In genomic region chr11:103956866-103957265, GRCm38 (mm10) we compare ENCODE assay signal across 22 mouse cellular contexts. TPM values are rescaled to one million over a fixed set of nuclear protein-coding genes. Genes with fewer than 3 reads are reported as not detected.
DNase-seq lines count a peak whose midpoint lies in the region; ATAC-seq lines count a peak whose summit lies in the region.
"Had no signal": no experiment of that assay in that cellular context is flagged by ENCODE, and none has a peak within 500 bp of the region (broad histone marks: within the 10 kb centered on the region; RNA-seq: fewer than 3 reads in every experiment).

No protein-coding gene starts in this region.

- 92% methylated on average over 4 of the region's 4 CpGs for WGBS in forebrain, embryonic 11.5 days
- WGBS in forebrain, embryonic 15.5 days = 88% methylated on average over 4 of the region's 4 CpGs

- no peaks in the 10 kb centered on the region for H3K27me3 ChIP-seq in forebrain, embryonic 11.5 days (ENCODE audit: control insufficient read depth, insufficient read depth, low read length)
- H3K27me3 ChIP-seq in forebrain, embryonic 15.5 days = no peaks in the 10 kb centered on the region
- H3K27me3 ChIP-seq: embryonic facial prominence, embryonic 13.5 days; embryonic facial prominence, embryonic 15.5 days; forebrain, embryonic 13.5 days; Patski had no signal

- H3K27ac ChIP-seq in forebrain, embryonic 11.5 days (ENCODE audit: low read depth, low read length) = no peak overlapping the region
- H3K27ac ChIP-seq in forebrain, embryonic 15.5 days (replicated peaks) = no peak overlapping the region
- H3K27ac ChIP-seq: embryonic facial prominence, embryonic 13.5 days; embryonic facial prominence, embryonic 15.5 days; forebrain, embryonic 10.5 days; forebrain, embryonic 13.5 days had no signal

- no peak overlapping the region for H3K9ac ChIP-seq in forebrain, embryonic 11.5 days (ENCODE audit: low read length)
- H3K9ac ChIP-seq in forebrain, embryonic 15.5 days (replicated peaks) = no peak overlapping the region
- H3K9ac ChIP-seq: embryonic facial prominence, embryonic 13.5 days; embryonic facial prominence, embryonic 15.5 days; forebrain, embryonic 13.5 days had no signal

- no peaks in the 10 kb centered on the region for H3K36me3 ChIP-seq in forebrain, embryonic 11.5 days (ENCODE audit: control insufficient read depth, insufficient read depth, low read length)
- no peaks in the 10 kb centered on the region for H3K36me3 ChIP-seq in forebrain, embryonic 15.5 days
- H3K36me3 ChIP-seq: embryonic facial prominence, embryonic 13.5 days; embryonic facial prominence, embryonic 15.5 days; forebrain, embryonic 10.5 days had no signal

- no peak for ATAC-seq in forebrain, embryonic 11.5 days (replicated peaks; ENCODE audit: low FRiP score)
- ATAC-seq in forebrain, embryonic 15.5 days (replicated peaks) = no peak
- ATAC-seq in granulocyte monocyte progenitor cell, adult 5-6 weeks (replicated peaks; ENCODE audit: poor library complexity, severe bottlenecking) = peak; percentile 34; the same call in 1 of the 2 replicates
- ATAC-seq: activated CD4-positive, CD25-positive, alpha-beta regulatory T cell, adult 4 months; forebrain, embryonic 13.5 days; forebrain, embryonic 16.5 days; Patski had no signal

- no peaks in the 10 kb centered on the region for H3K9me3 ChIP-seq in forebrain, embryonic 11.5 days (ENCODE audit: control insufficient read depth, low read length)
- no peaks in the 10 kb centered on the region for H3K9me3 ChIP-seq in forebrain, embryonic 15.5 days
- H3K9me3 ChIP-seq: embryonic facial prominence, embryonic 13.5 days; embryonic facial prominence, embryonic 15.5 days; forebrain, embryonic 10.5 days; forebrain, embryonic 13.5 days had no signal

- H3K4me1 ChIP-seq in forebrain, embryonic 11.5 days (replicated peaks; ENCODE audit: control insufficient read depth, insufficient read depth, low read length) = peaks cover 5% of the 10 kb centered on the region; the same call in 1 of the 2 replicates
- H3K4me1 ChIP-seq in forebrain, embryonic 15.5 days = peaks cover 23% of the 10 kb centered on the region

- H3K4me3 ChIP-seq in forebrain, embryonic 11.5 days (ENCODE audit: low read depth, low read length) = no peak overlapping the region
- no peak overlapping the region for H3K4me3 ChIP-seq in forebrain, embryonic 15.5 days
- H3K4me3 ChIP-seq: embryonic facial prominence, embryonic 13.5 days; embryonic facial prominence, embryonic 15.5 days; erythroblast, embryonic 14.5 days; forebrain, embryonic 10.5 days; forebrain, embryonic 13.5 days had no signal

- peak; percentile 10 for DNase-seq in forebrain, embryonic 11.5 days (ENCODE audit: low spot score)
- peak; percentile 71 for DNase-seq in 416B (ENCODE audit: low read depth)
- DNase-seq in gastrocnemius, postnatal 10 days = no peak
- DNase-seq: adrenal gland, adult 8-10 months; adrenal gland, postnatal 14 days; adrenal gland, postnatal 36 days; cerebellum, adult 11-12 months; cerebellum, adult 2 months; cerebellum, adult 9-10 months; cerebellum, postnatal 10 days; cerebellum, postnatal 36 days; embryo, embryonic 11 days had no signal

- H3K4me2 ChIP-seq in forebrain, embryonic 11.5 days (ENCODE audit: low read depth, low read length, severe bottlenecking) = no peak overlapping the region
- no peak overlapping the region for H3K4me2 ChIP-seq in forebrain, embryonic 15.5 days (replicated peaks)
- H3K4me2 ChIP-seq: embryonic facial prominence, embryonic 13.5 days; embryonic facial prominence, embryonic 15.5 days; forebrain, embryonic 13.5 days had no signal

RNA-seq across cellular contexts. Expression of gene Nsf, which starts 3.0 kb away (rescaled TPM):
- polyA plus RNA-seq in forebrain, embryonic 11.5 days (2014; fragmentation: Nextera tagmentation; extraction: Ambion mirVana) = 52.6 and 61.2 TPM in 2 replicates
- 94.5 and 94.7 TPM in 2 replicates for polyA plus RNA-seq in forebrain, embryonic 15.5 days (2015; fragmentation: Nextera tagmentation; extraction: Ambion mirVana)
- total RNA-seq in granulocyte monocyte progenitor cell, adult 5-6 weeks (2014; fragmentation: Nextera tagmentation) = 27.6 and 54.7 TPM in 2 replicates
- 26.6 and 32.9 TPM in 2 replicates for total RNA-seq in granulocyte monocyte progenitor cell, adult 5-6 weeks (2017)
- total RNA-seq in gastrocnemius, postnatal 10 days (2021) = 10 to 100 TPM; 19.7 to 22.2 TPM

RNA-seq across cellular contexts. Expression of gene Arf2, which starts 9.7 kb away (rescaled TPM):
- polyA plus RNA-seq in forebrain, embryonic 11.5 days (2014; fragmentation: Nextera tagmentation; extraction: Ambion mirVana) = 124 TPM in 2 replicates
- polyA plus RNA-seq in forebrain, embryonic 15.5 days (2015; fragmentation: Nextera tagmentation; extraction: Ambion mirVana) = 163 and 175 TPM in 2 replicates
- total RNA-seq in granulocyte monocyte progenitor cell, adult 5-6 weeks (2014; fragmentation: Nextera tagmentation) = 17.3 and 20.9 TPM in 2 replicates
- total RNA-seq in granulocyte monocyte progenitor cell, adult 5-6 weeks (2017) = 30.2 and 38.9 TPM in 2 replicates
- total RNA-seq in gastrocnemius, postnatal 10 days (2021) = 10 to 100 TPM; 25.5 to 26.0 TPM
